Mouse (Mus musculus) C2C12 (cell line): Measurements from ENCODE around the gene Raver2.

Experiments
- CEBPB ChIP-seq: IDR thresholded peaks from one replicate; pipeline ENCODE4 v1.6.1; 2011; ENCODE audit warnings: low read depth, mild to moderate bottlenecking, control low read depth, moderate library complexity
- CTCF ChIP-seq: IDR thresholded peaks from one replicate; pipeline ENCODE4 v1.5.1; 2011; ENCODE audit not compliant: control insufficient read depth, insufficient read depth, insufficient read length
- FOSL1 ChIP-seq: IDR thresholded peaks from one replicate; pipeline ENCODE4 v1.8.0; 2011; ENCODE audit warnings: mild to moderate bottlenecking, low read length; ENCODE audit not compliant: poor library complexity, insufficient read depth, severe bottlenecking
- MAX ChIP-seq: IDR thresholded peaks from one replicate; pipeline ENCODE4 v1.6.1; 2011; ENCODE audit warnings: mild to moderate bottlenecking, control low read depth
- MYOD1 ChIP-seq: IDR thresholded peaks from one replicate; pipeline ENCODE4 v1.6.1; 2011; ENCODE audit warnings: low read depth; ENCODE audit not compliant: control insufficient read depth, insufficient read length
- MYOG ChIP-seq: IDR thresholded peaks from one replicate; pipeline ENCODE4 v1.6.1; 2011; ENCODE audit not compliant: control insufficient read depth, insufficient read length; ENCODE audit errors: extremely low read depth
- USF1 ChIP-seq: IDR thresholded peaks from one replicate; pipeline ENCODE4 v1.6.1; 2011; ENCODE audit warnings: low read depth, mild to moderate bottlenecking, control low read depth, moderate library complexity

GRCm38 (mm10) chr4:101146047-101146745 is 77.4 kb downstream of the Raver2 start:
- TF ChIP-seq CTCF = peak; percentile 58
- TF ChIP-seq MAX = no peak
- no peak for TF ChIP-seq CEBPB
- TF ChIP-seq USF1 = no peak
- TF ChIP-seq MYOD1 = no peak
- no peak for TF ChIP-seq FOSL1
- no peak for TF ChIP-seq MYOG
